Comparison of ENCODE assay signal across 9 mouse cellular contexts in the genomic region with DNA sequence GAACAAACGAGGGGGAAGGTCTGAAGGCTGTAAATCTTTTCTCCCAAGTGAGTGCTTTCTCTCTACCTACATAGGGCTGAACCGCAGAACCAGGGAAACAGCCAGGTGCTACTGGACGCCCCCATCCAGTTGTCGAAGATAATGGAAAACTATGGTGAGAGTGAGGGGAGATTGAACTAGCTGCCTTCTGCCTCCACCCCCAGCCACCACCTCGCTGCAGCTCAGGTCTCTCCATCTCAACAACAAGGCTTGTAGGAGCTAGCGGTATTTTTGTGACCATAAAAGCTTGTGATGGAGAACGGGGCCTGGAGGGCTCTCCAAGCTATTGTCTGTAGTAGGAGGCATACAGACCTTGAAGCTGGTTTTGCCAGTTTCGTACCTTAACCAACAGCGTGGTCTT. TPM values are rescaled to one million over a fixed set of nuclear protein-coding genes. Genes with fewer than 3 reads are reported as not detected.
DNase-seq lines count a peak whose midpoint lies in the region; ATAC-seq and TF ChIP-seq lines count a peak whose summit lies in the region.
"Had no signal": no experiment of that assay in that cellular context is flagged by ENCODE, and none has a peak within 500 bp of the region (broad histone marks: within the 10 kb centered on the region; RNA-seq: fewer than 3 reads in every experiment).

No protein-coding gene starts in this region.

- H3K9me3 ChIP-seq in kidney, embryonic 15.5 days (replicated peaks), result no peaks in the 10 kb centered on the region
- no peaks in the 10 kb centered on the region for H3K9me3 ChIP-seq in hindbrain, embryonic 14.5 days (ENCODE audit: control insufficient read depth, low read length)
- H3K9me3 ChIP-seq in midbrain, embryonic 14.5 days (ENCODE audit: control insufficient read depth, low read length), result no peaks in the 10 kb centered on the region

- H3K4me1 ChIP-seq in kidney, embryonic 15.5 days, result peaks cover 22% of the 10 kb centered on the region
- peaks cover 2% of the 10 kb centered on the region; the same call in 1 of the 2 replicates for H3K4me1 ChIP-seq in cortical plate, adult 2 months (ENCODE audit: control insufficient read depth, insufficient read depth, low read length)
- peaks cover 13% of the 10 kb centered on the region; the same call in 1 of the 2 replicates for H3K4me1 ChIP-seq in hindbrain, embryonic 14.5 days (replicated peaks; ENCODE audit: control insufficient read depth, insufficient read depth, low read length)
- H3K4me1 ChIP-seq in midbrain, embryonic 14.5 days (ENCODE audit: control insufficient read depth, insufficient read depth, low read length), result peaks cover 10% of the 10 kb centered on the region

- TF ChIP-seq POLR2A in cortical plate, adult 2 months (IDR thresholded peaks at IDR 0.05; ENCODE audit: extremely low read depth, insufficient read depth, low read length), result no peak

- TF ChIP-seq CTCF in cortical plate, adult 2 months (IDR thresholded peaks at IDR 0.05; ENCODE audit: extremely low read depth, insufficient read depth, low read length), result no peak

- H3K27ac ChIP-seq in kidney, embryonic 15.5 days, result no peak overlapping the region
- H3K27ac ChIP-seq in cortical plate, adult 2 months (ENCODE audit: insufficient read depth, low read length), result no peak overlapping the region
- H3K27ac ChIP-seq in hindbrain, embryonic 14.5 days, result no peak overlapping the region
- no peak overlapping the region for H3K27ac ChIP-seq in midbrain, embryonic 14.5 days (replicated peaks; ENCODE audit: low read depth, low read length)

- 45% methylated on average over 9 of the region's 9 CpGs for WGBS in kidney, embryonic 15.5 days
- WGBS in hindbrain, embryonic 14.5 days, result 54% methylated on average over 9 of the region's 9 CpGs
- WGBS in midbrain, embryonic 14.5 days, result 60% methylated on average over 9 of the region's 9 CpGs

- no peak for ATAC-seq in kidney, embryonic 15.5 days (replicated peaks; ENCODE audit: low FRiP score)
- ATAC-seq in hindbrain, embryonic 14.5 days (ENCODE audit: low FRiP score), result no peak
- no peak for ATAC-seq in midbrain, embryonic 14.5 days (ENCODE audit: low FRiP score, low TSS enrichment)

- H3K4me3 ChIP-seq in kidney, embryonic 15.5 days (replicated peaks), result peak overlapping the region; percentile 93
- H3K4me3 ChIP-seq in cortical plate, adult 2 months (ENCODE audit: insufficient read depth, low read length), result peak overlapping the region; percentile 82
- H3K4me3 ChIP-seq in hindbrain, embryonic 14.5 days (replicated peaks; ENCODE audit: low read length), result peak overlapping the region; percentile 62
- H3K4me3 ChIP-seq in midbrain, embryonic 14.5 days (replicated peaks; ENCODE audit: low read depth, low read length), result peak overlapping the region; percentile 84

- H3K36me3 ChIP-seq in kidney, embryonic 15.5 days, result peaks cover 65% of the 10 kb centered on the region
- peaks cover 62% of the 10 kb centered on the region for H3K36me3 ChIP-seq in hindbrain, embryonic 14.5 days (replicated peaks; ENCODE audit: control insufficient read depth, insufficient read depth)
- H3K36me3 ChIP-seq in midbrain, embryonic 14.5 days (ENCODE audit: control insufficient read depth, insufficient read depth, low read length), result peaks cover 58% of the 10 kb centered on the region

- peak overlapping the region; percentile 87 for H3K9ac ChIP-seq in kidney, embryonic 15.5 days
- peak overlapping the region; percentile 75 for H3K9ac ChIP-seq in hindbrain, embryonic 14.5 days
- peak overlapping the region; percentile 77 for H3K9ac ChIP-seq in midbrain, embryonic 14.5 days (replicated peaks; ENCODE audit: low read length)

- H3K4me2 ChIP-seq in kidney, embryonic 15.5 days, result peak overlapping the region; percentile 83
- peak overlapping the region; percentile 80 for H3K4me2 ChIP-seq in hindbrain, embryonic 14.5 days (replicated peaks)
- H3K4me2 ChIP-seq in midbrain, embryonic 14.5 days (ENCODE audit: low read length), result peak overlapping the region; percentile 90

- DNase-seq in kidney, adult 18-20 months, result no peak
- no peak for DNase-seq in hindbrain, embryonic 14.5 days (ENCODE audit: low spot score)
- DNase-seq in midbrain, embryonic 14.5 days, result no peak
- no peak for DNase-seq in cerebellum, postnatal 36 days
- no peak for DNase-seq in thymus, postnatal 25 days
- no peak for DNase-seq in cerebellum, adult 8-10 months
- DNase-seq: gastrocnemius, postnatal 25 days had no signal

- H3K27me3 ChIP-seq in kidney, embryonic 15.5 days, result no peaks in the 10 kb centered on the region
- no peaks in the 10 kb centered on the region for H3K27me3 ChIP-seq in hindbrain, embryonic 14.5 days (ENCODE audit: control insufficient read depth, insufficient read depth, low read length)
- no peaks in the 10 kb centered on the region for H3K27me3 ChIP-seq in midbrain, embryonic 14.5 days (ENCODE audit: control insufficient read depth, insufficient read depth, low read length)

RNA-seq across cellular contexts. Expression of gene Abcf3, which starts 0.8 kb away (rescaled TPM):
- 52.6 and 64.5 TPM in 2 replicates for polyA plus RNA-seq in kidney, embryonic 15.5 days (2015; fragmentation: Nextera tagmentation; extraction: Ambion mirVana)
- polyA plus RNA-seq in cortical plate, adult 2 months (2012; rRNA removed), result 78.5 and 83.5 TPM in 2 replicates
- polyA plus RNA-seq in hindbrain, embryonic 14.5 days (2014; fragmentation: Nextera tagmentation; extraction: Ambion mirVana), result 75.3 and 77.5 TPM in 2 replicates
- 69.6 and 79.9 TPM in 2 replicates for polyA plus RNA-seq in midbrain, embryonic 14.5 days (2014; fragmentation: Nextera tagmentation; extraction: Ambion mirVana)

RNA-seq across cellular contexts. Expression of gene Ap2m1, which starts 13.9 kb away (rescaled TPM):
- polyA plus RNA-seq in kidney, embryonic 15.5 days (2015; fragmentation: Nextera tagmentation; extraction: Ambion mirVana), result 633 and 651 TPM in 2 replicates
- polyA plus RNA-seq in cortical plate, adult 2 months (2012; rRNA removed), result 1,329 and 1,383 TPM in 2 replicates
- 1,214 and 1,314 TPM in 2 replicates for polyA plus RNA-seq in hindbrain, embryonic 14.5 days (2014; fragmentation: Nextera tagmentation; extraction: Ambion mirVana)
- 1,285 and 1,320 TPM in 2 replicates for polyA plus RNA-seq in midbrain, embryonic 14.5 days (2014; fragmentation: Nextera tagmentation; extraction: Ambion mirVana)

RNA-seq across cellular contexts. Expression of gene Dvl3, which starts 32.4 kb away (rescaled TPM):
- polyA plus RNA-seq in kidney, embryonic 15.5 days (2015; fragmentation: Nextera tagmentation; extraction: Ambion mirVana), result 25.0 and 27.9 TPM in 2 replicates
- 41.7 and 42.5 TPM in 2 replicates for polyA plus RNA-seq in cortical plate, adult 2 months (2012; rRNA removed)
- polyA plus RNA-seq in hindbrain, embryonic 14.5 days (2014; fragmentation: Nextera tagmentation; extraction: Ambion mirVana), result 36.4 and 40.9 TPM in 2 replicates
- polyA plus RNA-seq in midbrain, embryonic 14.5 days (2014; fragmentation: Nextera tagmentation; extraction: Ambion mirVana), result 35.8 and 40.2 TPM in 2 replicates

RNA-seq across cellular contexts. Expression of gene Vwa5b2, which starts 40.1 kb away (rescaled TPM):
- polyA plus RNA-seq in kidney, embryonic 15.5 days (2015; fragmentation: Nextera tagmentation; extraction: Ambion mirVana), result 1.6 and 1.7 TPM in 2 replicates
- 102 and 119 TPM in 2 replicates for polyA plus RNA-seq in cortical plate, adult 2 months (2012; rRNA removed)
- 22.1 and 24.4 TPM in 2 replicates for polyA plus RNA-seq in hindbrain, embryonic 14.5 days (2014; fragmentation: Nextera tagmentation; extraction: Ambion mirVana)
- polyA plus RNA-seq in midbrain, embryonic 14.5 days (2014; fragmentation: Nextera tagmentation; extraction: Ambion mirVana), result 12.1 and 15.8 TPM in 2 replicates

RNA-seq across cellular contexts. Expression of gene Eif2b5, which starts 50.5 kb away (rescaled TPM):
- 108 and 121 TPM in 2 replicates for polyA plus RNA-seq in kidney, embryonic 15.5 days (2015; fragmentation: Nextera tagmentation; extraction: Ambion mirVana)
- polyA plus RNA-seq in cortical plate, adult 2 months (2012; rRNA removed), result 49.1 and 50.4 TPM in 2 replicates
- 88.0 and 89.2 TPM in 2 replicates for polyA plus RNA-seq in hindbrain, embryonic 14.5 days (2014; fragmentation: Nextera tagmentation; extraction: Ambion mirVana)
- polyA plus RNA-seq in midbrain, embryonic 14.5 days (2014; fragmentation: Nextera tagmentation; extraction: Ambion mirVana), result 65.8 and 97.4 TPM in 2 replicates
